Mouse (Mus musculus) gastrocnemius, adult 18-20 months (tissue): ENCODE data around the gene Pitpnb. TPM values are rescaled to one million over a fixed set of nuclear protein-coding genes. Genes with fewer than 3 reads are reported as not detected.

Experiments
- DNase-seq: peaks from one replicate; pipeline ENCODE4 v3.0.0; 2021; ENCODE audit warnings: low spot score
- total RNA-seq, 2 experiments: library from RNA; stranded (reverse); gene quantifications; 2 replicates each; pipeline ENCODE4 v1.2.3; 2021

Gene Pitpnb
- total RNA-seq, 2 experiments from 2014 or later = 21.1 to 22.0 TPM

DNA sequence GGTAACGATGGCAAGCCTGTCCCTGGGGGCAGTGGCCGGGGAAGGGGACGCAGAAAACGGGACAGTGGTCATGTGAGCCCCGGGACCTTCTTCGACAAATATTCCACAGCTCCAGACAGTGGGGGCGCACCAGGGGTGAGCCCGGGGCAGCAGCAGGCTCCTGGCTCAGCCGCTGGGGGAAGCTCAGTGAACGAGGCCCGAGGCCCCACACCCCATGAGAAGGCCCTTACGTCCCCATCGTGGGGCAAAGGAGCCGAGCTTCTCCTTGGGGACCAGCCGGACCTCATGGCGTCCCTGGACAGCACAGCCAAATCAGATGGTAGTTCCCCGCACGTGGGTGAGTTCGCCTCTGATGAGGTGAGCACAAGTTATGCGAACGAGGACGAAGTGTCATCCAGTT is 90.3 kb downstream of the Pitpnb start:
- no peak for DNase-seq

DNA sequence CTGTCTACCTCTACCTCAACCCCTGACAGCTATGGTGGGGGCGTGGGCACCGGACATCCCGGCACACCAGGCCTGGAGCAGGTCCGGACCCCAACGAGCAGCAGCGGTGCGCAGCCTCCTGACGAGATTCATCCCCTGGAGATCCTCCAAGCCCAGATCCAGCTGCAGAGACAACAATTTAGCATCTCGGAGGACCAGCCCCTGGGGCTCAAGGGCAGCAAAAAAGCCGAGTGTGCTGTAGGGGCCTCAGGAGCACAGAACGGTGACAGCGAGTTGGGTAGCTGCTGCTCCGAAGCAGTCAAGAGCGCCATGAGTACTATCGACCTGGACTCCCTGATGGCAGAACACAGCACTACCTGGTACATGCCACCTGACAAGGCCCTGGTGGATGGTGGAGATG is 90.9 kb downstream of the Pitpnb start:
- DNase-seq = no peak

DNA sequence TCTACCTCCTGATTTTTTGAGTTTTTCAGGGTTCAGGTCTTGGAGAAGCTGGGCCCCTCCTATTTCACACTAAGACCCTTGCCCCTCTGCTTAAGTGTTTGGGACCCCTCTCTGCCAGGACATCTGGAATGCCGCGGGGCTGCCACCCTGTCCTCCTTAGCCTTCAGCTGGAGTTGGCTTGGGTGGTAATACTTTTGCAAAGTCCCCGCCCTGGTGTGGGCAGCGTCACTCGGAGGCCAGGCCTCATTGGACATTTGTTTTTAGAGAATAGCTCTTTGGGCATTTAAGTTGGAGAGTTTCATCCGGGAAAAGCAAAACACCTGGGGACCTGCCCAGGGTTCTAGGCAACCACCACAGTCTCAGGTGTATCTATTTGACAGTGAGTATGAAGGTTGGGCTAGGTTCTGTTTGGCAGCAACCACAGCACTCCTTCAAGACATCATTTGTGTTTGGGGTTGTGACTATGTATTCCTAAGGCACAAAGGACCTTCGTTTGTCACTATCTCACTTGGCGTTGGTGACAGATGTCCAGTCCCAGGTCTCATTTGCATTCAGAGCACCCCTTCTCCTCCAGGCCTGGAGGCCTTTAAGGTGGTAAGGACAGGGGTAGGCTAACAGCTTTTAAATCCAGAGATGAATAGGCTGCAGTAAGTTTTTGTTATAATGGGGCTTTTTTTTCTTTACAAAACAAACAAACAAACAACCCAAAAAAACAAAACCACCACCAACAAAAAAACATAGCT is 91.7 kb downstream of the Pitpnb start:
- no peak for DNase-seq

DNA sequence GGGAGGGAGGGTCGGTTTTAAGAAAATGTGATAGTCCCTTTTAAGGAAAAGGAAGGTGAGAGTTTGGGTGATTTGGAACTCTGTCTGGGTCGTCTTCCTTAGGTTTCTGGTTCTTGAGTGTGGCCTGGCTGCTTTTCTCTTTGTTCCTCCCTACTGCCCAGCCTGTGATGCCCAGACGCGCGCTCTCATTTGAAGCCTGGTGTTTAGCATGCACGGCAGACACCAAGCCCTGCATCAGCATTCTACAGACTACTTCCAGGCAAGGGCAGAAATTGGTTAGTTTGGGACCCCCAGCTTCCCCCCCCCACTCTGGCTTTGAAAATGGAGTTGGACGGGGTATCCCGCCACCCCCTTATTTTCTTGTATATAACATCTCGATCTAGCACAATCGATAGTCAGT is 92.4 kb downstream of the Pitpnb start:
- no peak for DNase-seq

DNA sequence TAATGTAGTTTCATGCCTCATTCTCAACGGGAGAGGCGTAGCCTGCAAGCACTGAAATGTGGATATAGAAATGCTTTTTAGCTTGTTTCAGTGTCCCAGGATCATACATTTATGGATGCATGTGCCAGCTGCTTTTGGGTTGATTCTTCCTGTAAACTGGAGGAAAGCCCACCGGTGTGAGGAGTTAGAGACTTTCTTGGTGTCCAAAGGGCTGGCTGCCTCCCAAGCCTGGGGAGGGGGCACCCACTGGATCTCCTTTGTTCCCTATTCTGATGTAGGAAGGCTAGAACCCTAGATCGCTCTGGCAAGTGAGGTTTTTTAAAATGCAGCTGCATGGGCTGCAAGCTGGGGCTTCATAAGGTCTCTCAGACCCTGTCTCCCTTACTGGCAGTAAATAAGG is 93.1 kb downstream of the Pitpnb start:
- DNase-seq = no peak

DNA sequence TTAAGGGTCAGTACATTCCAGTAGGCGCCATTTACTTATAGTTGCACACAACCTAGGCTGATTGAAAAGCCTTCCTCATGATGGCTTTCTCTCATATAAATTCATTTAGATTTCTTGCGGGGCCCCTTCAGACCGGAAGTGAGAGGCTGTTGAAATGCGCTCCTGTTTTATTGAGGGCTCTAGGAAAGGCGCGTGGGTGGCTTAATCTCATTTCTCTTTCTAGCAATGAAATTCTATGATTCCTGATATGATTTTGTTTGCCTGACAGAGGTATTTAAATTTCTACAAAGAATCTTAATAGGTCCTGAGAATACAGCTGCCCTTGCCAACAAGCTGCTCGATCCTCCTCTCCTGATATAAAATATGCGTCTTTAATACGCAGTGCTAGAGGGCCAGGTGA is 95.2 kb downstream of the Pitpnb start:
- no peak for DNase-seq

DNA sequence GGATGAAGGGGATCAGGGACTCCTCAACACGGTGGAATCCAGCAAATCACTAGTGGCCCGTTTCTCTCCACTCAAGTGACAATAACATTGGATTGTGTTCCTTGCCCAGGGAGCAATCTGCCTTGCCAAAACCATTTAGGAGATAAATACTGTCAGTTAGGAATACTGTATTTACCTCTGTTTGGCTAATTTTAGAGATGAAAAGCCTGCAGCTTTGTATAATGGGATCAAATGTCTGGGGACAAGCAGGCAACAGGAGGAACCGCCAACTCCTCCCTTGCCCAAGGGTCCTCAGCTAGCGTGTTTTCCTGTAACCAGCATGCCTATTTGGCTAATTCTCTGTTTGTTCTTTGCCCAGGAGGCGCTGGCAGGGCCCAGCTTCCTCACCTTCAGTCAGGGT is 95.7 kb downstream of the Pitpnb start:
- DNase-seq = no peak

DNA sequence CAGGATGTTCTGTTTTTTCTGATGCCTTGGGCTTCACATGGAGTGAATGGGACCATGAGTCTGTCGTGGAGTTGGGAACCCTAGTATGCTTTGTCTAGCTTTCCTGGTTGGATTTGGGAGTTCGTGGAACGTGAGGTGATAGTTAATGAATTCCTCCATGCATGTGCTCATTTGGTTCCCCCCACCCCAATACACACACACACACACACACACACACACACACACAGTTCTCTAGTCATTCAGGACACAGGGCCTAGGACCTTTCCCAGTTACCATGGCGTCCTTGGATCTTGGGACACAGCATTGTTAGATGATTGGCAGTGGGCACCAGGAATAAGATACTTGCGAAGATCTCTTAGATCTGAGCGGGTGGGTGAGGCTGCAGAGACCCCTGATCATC is 98.3 kb downstream of the Pitpnb start:
- DNase-seq = no peak

DNA sequence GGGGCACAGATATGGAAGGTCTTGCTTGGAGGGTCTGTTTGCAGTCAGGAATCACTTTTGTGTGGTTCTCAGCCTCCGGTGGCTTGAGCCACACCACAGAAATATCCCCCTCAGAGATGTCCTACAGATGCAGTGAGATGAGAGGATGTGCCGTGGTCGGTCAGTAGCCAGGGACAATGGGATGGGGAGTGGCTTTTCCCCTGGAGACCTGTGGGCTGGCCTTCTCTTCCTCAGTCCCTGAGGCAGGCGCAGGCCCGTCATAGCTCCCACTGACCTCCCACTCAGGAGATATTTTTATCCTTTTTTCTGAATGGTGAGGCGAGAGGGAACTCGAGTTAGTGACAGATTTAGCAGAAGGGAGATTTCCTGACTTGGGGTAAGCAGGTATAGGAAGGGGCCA is 99.2 kb downstream of the Pitpnb start:
- no peak for DNase-seq

DNA sequence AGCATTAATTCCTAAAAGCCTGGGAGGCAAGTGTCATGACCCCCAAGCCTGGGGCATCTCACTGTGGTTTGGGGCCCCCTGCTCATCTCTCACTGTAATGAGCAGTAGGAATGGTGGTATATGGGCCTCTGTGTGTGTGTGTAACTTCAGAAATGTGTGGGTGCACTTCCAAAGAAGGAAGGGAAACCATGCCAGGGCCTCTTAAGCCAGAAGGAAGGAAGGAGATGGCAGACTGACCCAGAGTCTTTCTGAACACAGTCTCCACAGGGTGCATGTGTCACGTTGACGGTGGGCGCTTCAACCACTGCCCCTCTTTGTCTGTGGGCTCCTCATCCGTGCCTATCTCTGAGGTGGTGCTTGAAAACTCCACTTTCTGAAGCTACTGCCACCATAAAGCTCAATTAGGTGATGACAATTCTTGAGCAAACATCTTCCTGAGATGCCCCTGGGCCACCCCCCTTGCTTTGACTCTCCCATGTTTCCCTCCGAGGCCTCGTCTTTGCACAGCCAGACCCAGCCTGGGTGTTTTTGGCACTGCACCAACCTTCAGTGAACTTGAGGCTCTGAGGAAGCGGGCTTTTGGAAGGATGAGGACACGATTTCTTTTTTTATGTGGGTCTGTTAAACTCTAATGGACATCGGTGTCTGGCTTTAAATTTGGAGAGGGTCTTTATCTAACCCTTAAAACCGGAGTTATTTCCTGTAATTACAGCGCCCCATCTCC is 100.6 kb downstream of the Pitpnb start:
- DNase-seq = no peak

DNA sequence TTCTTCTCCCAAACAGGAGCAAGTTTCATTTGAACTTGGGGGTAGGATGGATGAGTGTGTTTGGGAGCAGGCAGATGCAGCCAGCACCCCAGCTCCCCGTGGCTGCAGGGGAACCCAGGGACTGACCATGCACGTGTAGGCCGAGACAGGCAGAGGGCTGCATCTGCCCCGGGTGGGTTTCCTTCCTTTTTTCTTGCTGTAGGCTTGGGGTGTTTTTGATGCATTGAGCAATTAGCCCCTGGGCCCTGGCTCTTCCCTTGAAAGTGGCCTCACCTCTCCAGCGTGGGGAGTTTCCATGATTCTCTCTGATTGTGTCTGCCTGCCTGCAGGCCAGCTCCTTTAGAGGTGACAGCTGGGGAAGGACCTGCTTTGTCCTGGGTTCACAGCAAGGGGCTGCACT is 102.3 kb downstream of the Pitpnb start:
- DNase-seq = no peak

DNA sequence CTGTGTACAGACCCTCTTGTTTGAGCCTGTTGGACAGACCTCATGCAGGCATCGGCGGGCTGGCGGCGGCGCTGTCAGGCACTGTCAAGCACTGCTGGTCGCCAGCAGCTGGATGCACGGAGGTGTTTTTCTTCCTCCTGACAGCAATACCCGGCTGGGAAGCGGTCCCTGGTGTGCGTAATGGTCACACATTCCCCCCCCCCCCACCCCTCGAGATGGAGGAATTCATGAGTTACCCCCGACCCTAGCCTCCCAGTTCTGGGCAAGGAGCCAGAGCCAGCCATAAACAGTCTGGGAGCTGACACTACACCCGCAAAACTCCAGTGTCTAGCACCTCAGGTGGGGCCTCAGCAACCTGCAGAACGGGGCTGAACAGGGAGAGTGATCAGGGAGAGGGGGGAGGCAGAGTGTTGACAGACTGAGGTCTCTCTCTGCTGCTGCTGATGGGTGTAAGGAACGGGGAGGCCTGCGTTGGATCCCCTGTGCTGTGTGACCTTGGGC is 103.8 kb downstream of the Pitpnb start:
- no peak for DNase-seq

DNA sequence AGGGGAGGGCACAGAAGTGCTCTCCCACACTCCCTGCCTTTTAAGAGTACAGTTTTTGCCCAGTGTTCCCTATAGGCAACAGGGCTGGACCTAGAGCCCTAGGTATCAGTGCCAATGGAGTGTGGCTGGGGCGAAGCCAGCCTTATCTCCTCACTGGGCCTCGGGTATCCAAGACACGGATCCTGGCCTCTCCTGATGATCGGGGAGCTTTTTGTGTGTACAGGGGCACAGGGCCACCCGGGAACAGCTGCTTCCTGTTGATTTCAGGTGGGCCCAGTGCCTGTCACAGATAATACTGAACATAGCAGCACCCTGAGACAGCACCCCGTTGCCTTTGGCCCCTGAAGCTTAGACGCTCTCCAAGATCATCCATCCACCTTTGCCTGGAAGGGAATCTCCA is 105.7 kb downstream of the Pitpnb start:
- DNase-seq = no peak

DNA sequence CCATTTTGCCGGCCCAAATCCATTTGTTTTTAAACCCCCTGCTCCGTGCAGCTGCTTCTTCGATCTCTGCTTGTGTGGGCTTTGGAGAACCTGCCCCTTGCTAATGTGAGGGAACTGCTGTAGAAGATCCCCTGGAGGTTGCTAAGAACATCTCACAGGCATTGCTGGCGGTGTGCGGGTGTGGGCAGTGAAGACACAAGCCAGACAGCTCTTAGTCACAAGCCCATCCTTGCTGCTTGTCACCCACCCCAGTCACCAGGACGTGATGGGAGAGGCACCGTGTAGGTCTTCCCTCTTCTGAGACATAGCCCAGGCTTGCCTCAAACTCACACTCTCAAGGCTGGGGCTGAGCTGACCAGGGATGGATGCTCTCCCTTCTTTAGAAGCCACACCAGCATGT is 106.6 kb downstream of the Pitpnb start:
- DNase-seq = no peak

Other genes starting within 250 kb of the Pitpnb start
- gene Mn1, start 86.6 kb downstream of the Pitpnb start, total RNA-seq = 10 to 100 TPM; 34.5 to 75.8 TPM